Mouse (Mus musculus) thymus, postnatal 0 days (tissue): ENCODE measurements around the gene Mcrs1. TPM values are rescaled to one million over a fixed set of nuclear protein-coding genes. Genes with fewer than 3 reads are reported as not detected.
A peak's percentile ranks its signal among the peaks of the same experiment; 100 is the strongest.
"Not testable (repeated sequence)": the region's sequence is repeated elsewhere in the genome, so short reads cannot be mapped to it uniquely, and the experiment has no call there.

Experiments used
- DNase-seq: peaks from one replicate; pipeline ENCODE4 v3.0.0-alpha.2; 2015; ENCODE audit warnings: low spot score
- polyA plus RNA-seq: library from polyadenylated mRNA; unstranded; fragments of >200 nt; fragmentation: Nextera tagmentation; extraction: Ambion mirVana; gene quantifications from 2 replicates; pipeline ENCODE4 v1.2.1, GENCODE M21; 2015

Gene Mcrs1
- 136 and 154 TPM in 2 replicates for polyA plus RNA-seq

GRCm38 (mm10) chr15:99251626-99252380, at the start of gene Mcrs1:
Gene Mcrs1 (minus strand): TSS chr15:99251961.
- peak; percentile 99 for DNase-seq

GRCm38 (mm10) chr15:99296213-99296612, 44.5 kb upstream of the Mcrs1 start:
- DNase-seq: no peak

- peak; percentile 20 for DNase-seq
Measured at GRCm38 (mm10) chr15:99295484-99295981, 43.8 kb upstream of the Mcrs1 start, which contains the start of gene Fam186b. Gene Fam186b (minus strand): TSS chr15:99295888.

GRCm38 (mm10) chr15:99294813-99295374, 43.1 kb upstream of the Mcrs1 start, which contains the start of gene Prpf40b:
Gene Prpf40b (plus strand): TSS chr15:99295087.
- DNase-seq: peak; percentile 89

- peak; percentile 20 for DNase-seq
Measured at GRCm38 (mm10) chr15:99294287-99294686, 42.5 kb upstream of the Mcrs1 start.

- DNase-seq: no peak
Measured at GRCm38 (mm10) chr15:99290586-99290985, 38.8 kb upstream of the Mcrs1 start.

- no peak for DNase-seq
Measured at GRCm38 (mm10) chr15:99285189-99285535, 33.4 kb upstream of the Mcrs1 start.

- no peak for DNase-seq
Measured at GRCm38 (mm10) chr15:99284527-99285188, 32.9 kb upstream of the Mcrs1 start.

- DNase-seq: peak; percentile 24
Measured at GRCm38 (mm10) chr15:99283456-99283855, 31.7 kb upstream of the Mcrs1 start.

GRCm38 (mm10) chr15:99278271-99278670, 26.5 kb upstream of the Mcrs1 start:
- DNase-seq: no peak

- no peak for DNase-seq
Measured at GRCm38 (mm10) chr15:99276095-99276494, 24.3 kb upstream of the Mcrs1 start.

- DNase-seq: peak; percentile 86
Measured at GRCm38 (mm10) chr15:99265679-99266078, 13.9 kb upstream of the Mcrs1 start.

GRCm38 (mm10) chr15:99264363-99264762, 12.6 kb upstream of the Mcrs1 start:
- no peak for DNase-seq

GRCm38 (mm10) chr15:99262702-99263101, 10.9 kb upstream of the Mcrs1 start:
- no peak for DNase-seq

GRCm38 (mm10) chr15:99259730-99260252, 8.0 kb upstream of the Mcrs1 start:
- DNase-seq: peak; percentile 73

- no peak for DNase-seq
Measured at GRCm38 (mm10) chr15:99259167-99259729, 7.5 kb upstream of the Mcrs1 start.

GRCm38 (mm10) chr15:99255241-99255749, 3.5 kb upstream of the Mcrs1 start:
- DNase-seq: no peak

- no peak for DNase-seq
Measured at GRCm38 (mm10) chr15:99254477-99255005, 2.8 kb upstream of the Mcrs1 start.

GRCm38 (mm10) chr15:99253772-99254171, 2.0 kb upstream of the Mcrs1 start:
- no peak for DNase-seq

- DNase-seq: not testable (repeated sequence)
Measured at GRCm38 (mm10) chr15:99253175-99253479, 1.4 kb upstream of the Mcrs1 start.
